Mouse (Mus musculus): ENCODE measurements around the gene Olfr1028. TPM values are rescaled to one million over a fixed set of nuclear protein-coding genes. Genes with fewer than 3 reads are reported as not detected.

Gene Olfr1028
- polyA plus RNA-seq (2012; rRNA removed) = not detected in 2 replicates

DNA sequence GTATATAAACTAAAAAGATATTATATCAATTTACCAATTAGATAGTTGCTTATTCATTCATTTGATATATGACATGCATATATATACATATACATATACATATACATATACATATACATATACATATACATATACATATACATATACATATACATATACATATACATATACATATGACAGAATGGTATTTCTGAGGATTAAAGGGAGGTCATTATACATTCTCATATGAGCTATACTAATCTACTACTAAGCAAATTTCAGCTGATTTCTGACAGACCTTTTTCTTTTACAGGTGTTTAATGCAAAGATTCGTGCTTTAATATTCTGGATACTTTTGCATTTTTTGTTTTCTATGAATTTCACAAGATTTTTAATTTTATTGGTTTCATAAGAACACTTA, at the start of gene Olfr1028:
Gene Olfr1028 (plus strand): TSS at position 301 of the 400 bp plus-strand sequence.

GRCm38 (mm10) chr2:85904952-85905351, 45.3 kb upstream of the Olfr1028 start, which contains the start of gene Olfr1024:
Gene Olfr1024, minus strand, starts transcription at chr2:85905052.

GRCm38 (mm10) chr2:85914893-85915292, 35.3 kb upstream of the Olfr1028 start, which contains the start of gene Olfr1025-ps1:
Gene Olfr1025-ps1, plus strand, starts transcription at chr2:85915193.

DNA sequence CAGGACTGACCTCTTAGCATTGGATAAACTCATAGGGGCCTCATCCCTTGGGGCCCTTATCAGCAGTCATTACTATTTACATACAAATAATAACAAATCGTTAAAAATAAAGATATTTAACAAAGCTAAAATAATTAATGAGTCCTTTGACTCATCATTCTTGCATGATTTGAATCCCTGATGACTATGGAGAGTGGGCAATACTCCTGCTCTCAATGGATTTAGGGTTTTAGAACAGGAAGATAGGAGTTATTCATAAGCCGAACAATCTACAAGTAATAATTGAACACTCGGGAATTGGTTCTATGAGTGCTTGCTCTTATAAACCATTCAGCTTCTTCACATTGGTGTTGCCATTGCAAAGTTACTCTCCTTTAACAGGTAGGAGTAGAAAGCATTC, 29.0 kb upstream of the Olfr1028 start, which contains the start of gene Olfr1026:
Gene Olfr1026 (plus strand): TSS at position 301 of the 400 bp plus-strand sequence.

DNA sequence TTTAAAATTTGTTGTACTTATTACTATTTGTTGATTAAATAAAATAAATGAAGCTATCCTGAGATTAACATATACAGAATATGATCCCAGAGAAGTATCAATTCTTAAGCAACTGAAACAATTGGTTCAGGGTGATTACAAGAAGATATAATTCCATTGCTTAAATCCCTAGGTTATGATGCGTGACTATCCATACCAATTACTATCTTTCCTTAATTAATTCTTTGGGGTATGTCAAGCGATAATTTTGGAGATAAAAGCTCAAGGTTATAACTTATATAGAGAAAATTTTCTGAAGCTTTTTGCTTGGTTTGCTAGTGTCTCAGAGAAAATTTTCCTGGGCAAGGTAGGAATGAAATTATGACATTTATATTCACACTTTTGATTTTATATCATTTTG, 23.4 kb downstream of the Olfr1028 start, which contains the start of gene Olfr1029:
Gene Olfr1029 (plus strand): TSS at position 301 of the 400 bp plus-strand sequence.

DNA sequence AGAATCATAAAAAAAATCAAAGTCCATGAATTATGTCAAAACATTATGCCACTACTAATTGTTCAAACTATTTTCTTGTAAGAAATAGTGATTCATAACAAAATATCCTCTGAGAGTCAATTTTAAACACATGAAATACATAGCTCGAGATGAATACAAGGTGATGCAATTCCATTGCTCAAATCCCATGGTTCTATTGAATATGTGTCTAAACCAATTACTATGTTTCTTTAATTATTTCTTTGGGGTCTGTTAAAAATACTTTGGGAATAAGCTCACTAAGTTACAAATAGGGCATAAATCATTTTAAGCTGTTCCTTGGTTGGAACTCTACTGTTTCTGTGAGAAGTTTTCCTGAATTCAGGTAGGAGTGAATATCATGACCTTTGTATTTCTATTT, 28.7 kb downstream of the Olfr1028 start, which contains the start of gene Olfr1030:
Gene Olfr1030 (plus strand): TSS at position 301 of the 400 bp plus-strand sequence.

GRCm38 (mm10) chr2:85990004-85990403, 39.8 kb downstream of the Olfr1028 start, which contains the start of gene Olfr1031:
Gene Olfr1031, plus strand, starts transcription at chr2:85990304.

Other genes starting within 250 kb of the Olfr1028 start
- not detected in 2 replicates for gene Olfr1009, start 235.0 kb upstream of the Olfr1028 start, polyA plus RNA-seq (2012; rRNA removed)
- gene Olfr1012, start 187.7 kb upstream of the Olfr1028 start, polyA plus RNA-seq (2012; rRNA removed) = not detected in 2 replicates
- not detected in 2 replicates for gene Olfr1013, start 183.3 kb upstream of the Olfr1028 start, polyA plus RNA-seq (2012; rRNA removed)
- not detected in 2 replicates for gene Olfr1014, start 177.7 kb upstream of the Olfr1028 start, polyA plus RNA-seq (2012; rRNA removed)
- gene Olfr1015, start 168.4 kb upstream of the Olfr1028 start, polyA plus RNA-seq (2012; rRNA removed) = not detected in 2 replicates
- gene Olfr1016, start 147.9 kb upstream of the Olfr1028 start, polyA plus RNA-seq (2012; rRNA removed) = not detected in 2 replicates
- gene Olfr1018, start 132.0 kb upstream of the Olfr1028 start, polyA plus RNA-seq (2012; rRNA removed) = not detected in 2 replicates
- gene Olfr1019, start 105.0 kb upstream of the Olfr1028 start, polyA plus RNA-seq (2012; rRNA removed) = not detected in 2 replicates
- not detected in 2 replicates for gene Olfr1020, start 103.4 kb upstream of the Olfr1028 start, polyA plus RNA-seq (2012; rRNA removed)
- gene Olfr1022, start 81.8 kb upstream of the Olfr1028 start, polyA plus RNA-seq (2012; rRNA removed) = not detected in 2 replicates
- gene Olfr1023, start 64.8 kb upstream of the Olfr1028 start, polyA plus RNA-seq (2012; rRNA removed) = not detected in 2 replicates
- not detected in 2 replicates for gene Olfr1024, start 45.4 kb upstream of the Olfr1028 start, polyA plus RNA-seq (2012; rRNA removed)
- gene Olfr1025-ps1, start 35.2 kb upstream of the Olfr1028 start, polyA plus RNA-seq (2012; rRNA removed) = not detected in 2 replicates
- not detected in 2 replicates for gene Olfr1026, start 28.9 kb upstream of the Olfr1028 start, polyA plus RNA-seq (2012; rRNA removed)
- not detected in 2 replicates for gene Olfr1029, start 23.5 kb downstream of the Olfr1028 start, polyA plus RNA-seq (2012; rRNA removed)
- not detected in 2 replicates for gene Olfr1030, start 28.8 kb downstream of the Olfr1028 start, polyA plus RNA-seq (2012; rRNA removed)
- gene Olfr1031, start 39.9 kb downstream of the Olfr1028 start, polyA plus RNA-seq (2012; rRNA removed) = not detected in 2 replicates
- gene Olfr1032, start 55.1 kb downstream of the Olfr1028 start, polyA plus RNA-seq (2012; rRNA removed) = not detected in 2 replicates
- 0.02 and 0.25 TPM in 2 replicates for gene Olfr1033, start 70.2 kb downstream of the Olfr1028 start, polyA plus RNA-seq (2012; rRNA removed)
- 0.04 TPM in 1 of 2 replicates, not detected in the other for gene Olfr1034, start 95.4 kb downstream of the Olfr1028 start, polyA plus RNA-seq (2012; rRNA removed)
- gene Olfr1036, start 123.6 kb downstream of the Olfr1028 start, polyA plus RNA-seq (2012; rRNA removed) = not detected in 2 replicates
- not detected in 2 replicates for gene Olfr1037, start 136.9 kb downstream of the Olfr1028 start, polyA plus RNA-seq (2012; rRNA removed)
- not detected in 2 replicates for gene Olfr1039, start 185.5 kb downstream of the Olfr1028 start, polyA plus RNA-seq (2012; rRNA removed)
- gene Olfr1040, start 196.3 kb downstream of the Olfr1028 start, polyA plus RNA-seq (2012; rRNA removed) = not detected in 2 replicates
- gene Olfr1042, start 211.4 kb downstream of the Olfr1028 start, polyA plus RNA-seq (2012; rRNA removed) = not detected in 2 replicates
- not detected in 2 replicates for gene Olfr1043, start 217.1 kb downstream of the Olfr1028 start, polyA plus RNA-seq (2012; rRNA removed)
- not detected in 2 replicates for gene Olfr1044, start 227.4 kb downstream of the Olfr1028 start, polyA plus RNA-seq (2012; rRNA removed)
- not detected in 2 replicates for gene Olfr52, start 235.2 kb downstream of the Olfr1028 start, polyA plus RNA-seq (2012; rRNA removed)